Mouse (Mus musculus) midbrain, embryonic 12.5 days (tissue): ENCODE measurements around the gene Lpin3. TPM values are rescaled to one million over a fixed set of nuclear protein-coding genes. Genes with fewer than 3 reads are reported as not detected.
A peak's percentile ranks its signal among the peaks of the same experiment; 100 is the strongest.

Source experiments
- ATAC-seq: fragments of 200-750 bp; cut with Nextera tagmentation; 2 replicates; pipeline ENCODE4 v1.8.0; 2017; ENCODE audit warnings: low read depth, moderate TSS enrichment, moderate library complexity; ENCODE audit not compliant: low FRiP score
- H3K27ac ChIP-seq: fragments of 300-500 bp; sonication (generic); replicated peaks from 2 replicates; pipeline ENCODE4 v1.5.1; 2016; ENCODE audit warnings: mild to moderate bottlenecking
- H3K27me3 ChIP-seq: fragments of 300-500 bp; sonication (generic); 2 replicates; pipeline ENCODE4 v1.6.1; 2016; ENCODE audit warnings: mild to moderate bottlenecking
- H3K36me3 ChIP-seq: fragments of 300-500 bp; sonication (generic); 2 replicates; pipeline ENCODE4 v1.6.1; 2016
- H3K4me1 ChIP-seq: fragments of 300-500 bp; sonication (generic); 2 replicates; pipeline ENCODE4 v1.6.1; 2016
- H3K4me2 ChIP-seq: fragments of 300-500 bp; sonication (generic); replicated peaks from 2 replicates; pipeline ENCODE4 v1.6.1; 2016; ENCODE audit warnings: mild to moderate bottlenecking, moderate library complexity
- H3K4me3 ChIP-seq: fragments of 300-500 bp; sonication (generic); 2 replicates; pipeline ENCODE4 v1.5.1; 2016; ENCODE audit warnings: mild to moderate bottlenecking
- H3K9ac ChIP-seq: fragments of 300-500 bp; sonication (generic); replicated peaks from 2 replicates; pipeline ENCODE4 v1.6.1; 2016; ENCODE audit warnings: mild to moderate bottlenecking, moderate library complexity
- H3K9me3 ChIP-seq: fragments of 300-500 bp; sonication (generic); 2 replicates; pipeline ENCODE4 v1.6.1; 2016; ENCODE audit warnings: mild to moderate bottlenecking
- WGBS: fragments of 180-500 bp; shearing (Covaris S2); methylation state at CpG from one replicate; pipeline ENCODE4 v1.1.7; 2016; 5-methylcytosine and 5-hydroxymethylcytosine counted together
- polyA plus RNA-seq: library from polyadenylated mRNA; unstranded; fragments of >200 nt; fragmentation: Nextera tagmentation; extraction: Ambion mirVana; gene quantifications from 2 replicates; pipeline ENCODE4 v1.2.1, GENCODE M21; 2016

Lpin3 gene
- polyA plus RNA-seq, 1 experiment from 2014 or later, result 0.32 TPM

GRCm38 (mm10) chr2:160916714-160917113 lies 36.2 kb downstream of the Lpin3 start:
- 74% methylated on average over 8 of the region's 8 CpGs for WGBS
- no peak for ATAC-seq
- Histone ChIP-seq H3K4me3 (no peak overlapping the region), H3K4me2 (no peak overlapping the region), H3K36me3 (no peaks in the 10 kb centered on the region), H3K9ac (no peak overlapping the region), H3K27me3 (peaks cover 47% of the 10 kb centered on the region), H3K4me1 (peaks cover 29% of the 10 kb centered on the region), H3K27ac (no peak overlapping the region), H3K9me3 (no peaks in the 10 kb centered on the region)

DNA sequence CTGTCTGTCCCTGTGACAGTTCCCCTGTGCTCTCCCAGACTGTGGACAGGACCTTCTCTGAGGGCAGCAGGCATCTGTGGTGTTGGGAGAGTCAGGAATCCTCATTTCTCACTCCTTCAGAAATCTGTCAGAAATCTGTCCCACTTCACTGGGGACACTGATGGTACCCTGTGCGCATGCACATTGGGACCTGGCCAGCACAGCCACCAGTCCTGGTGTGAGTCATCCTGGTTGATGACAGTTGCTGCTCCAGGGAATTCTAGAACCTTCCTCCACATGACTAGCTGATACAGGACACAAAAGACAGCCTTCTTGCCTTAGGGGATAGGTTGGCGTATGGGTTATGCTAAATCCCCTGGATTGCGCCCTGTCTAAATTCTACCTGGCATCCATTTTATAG lies 36.8 kb downstream of the Lpin3 start:
- peaks cover 23% of the 10 kb centered on the region for H3K4me1 ChIP-seq
- 88% methylated on average over 3 of the region's 3 CpGs for WGBS
- H3K4me2 ChIP-seq, result no peak overlapping the region
- H3K9me3 ChIP-seq, result no peaks in the 10 kb centered on the region
- no peak overlapping the region for H3K4me3 ChIP-seq
- H3K36me3 ChIP-seq, result no peaks in the 10 kb centered on the region
- H3K27ac ChIP-seq, result no peak overlapping the region
- no peak overlapping the region for H3K9ac ChIP-seq
- H3K27me3 ChIP-seq, result peaks cover 41% of the 10 kb centered on the region
- no peak for ATAC-seq

DNA sequence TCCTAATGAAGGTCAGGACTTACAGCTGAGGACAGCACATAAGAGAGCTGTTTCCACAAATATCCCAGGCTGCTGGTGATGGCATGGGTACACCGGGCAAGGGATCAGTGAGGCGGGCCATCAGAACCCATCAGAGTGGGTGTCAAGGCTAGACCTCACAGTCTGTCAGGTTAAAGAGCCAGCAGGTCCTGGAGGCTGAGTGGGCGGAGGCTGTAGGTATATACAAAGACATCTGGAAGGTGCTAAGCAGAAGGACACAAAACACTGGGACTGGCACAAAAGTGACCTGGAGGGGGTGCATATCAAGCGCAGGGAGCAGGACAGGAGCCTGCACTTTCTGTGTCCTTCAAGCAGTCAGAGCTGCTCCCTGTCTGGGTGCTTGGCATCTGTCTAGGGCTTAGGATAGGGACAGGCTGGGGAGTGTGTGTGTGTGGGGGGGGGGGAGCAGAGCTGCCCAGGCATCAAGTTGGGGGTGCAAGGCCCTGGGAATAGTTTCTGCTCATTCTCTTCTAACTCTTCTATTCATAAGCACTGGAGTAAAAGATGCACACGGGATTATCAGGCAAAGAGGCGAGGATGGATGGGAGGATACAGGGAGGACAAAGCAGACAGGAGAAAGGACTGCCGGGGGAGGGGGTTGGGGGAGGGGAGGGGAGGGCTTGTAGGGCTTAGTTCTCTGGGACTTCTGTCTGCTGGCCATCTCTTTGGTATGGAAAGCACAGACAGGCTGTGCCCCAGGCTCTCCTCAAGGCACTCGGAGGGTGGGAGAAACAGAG lies 37.9 kb downstream of the Lpin3 start:
- Histone ChIP-seq H3K4me1 (peaks cover 21% of the 10 kb centered on the region), H3K4me3 (no peak overlapping the region), H3K36me3 (no peaks in the 10 kb centered on the region), H3K9me3 (no peaks in the 10 kb centered on the region), H3K9ac (no peak overlapping the region), H3K4me2 (no peak overlapping the region), H3K27ac (0 out of 2 replicates have a peak overlapping the region, but pooled peaks have one; percentile 46), H3K27me3 (peaks cover 31% of the 10 kb centered on the region)
- 40% methylated on average over 8 of the region's 8 CpGs for WGBS
- peak; percentile 61 for ATAC-seq

GRCm38 (mm10) chr2:160918930-160919215 lies 38.4 kb downstream of the Lpin3 start:
- Histone ChIP-seq H3K27me3 (peaks cover 25% of the 10 kb centered on the region), H3K27ac (no peak overlapping the region)
- ATAC-seq, result no peak

DNA sequence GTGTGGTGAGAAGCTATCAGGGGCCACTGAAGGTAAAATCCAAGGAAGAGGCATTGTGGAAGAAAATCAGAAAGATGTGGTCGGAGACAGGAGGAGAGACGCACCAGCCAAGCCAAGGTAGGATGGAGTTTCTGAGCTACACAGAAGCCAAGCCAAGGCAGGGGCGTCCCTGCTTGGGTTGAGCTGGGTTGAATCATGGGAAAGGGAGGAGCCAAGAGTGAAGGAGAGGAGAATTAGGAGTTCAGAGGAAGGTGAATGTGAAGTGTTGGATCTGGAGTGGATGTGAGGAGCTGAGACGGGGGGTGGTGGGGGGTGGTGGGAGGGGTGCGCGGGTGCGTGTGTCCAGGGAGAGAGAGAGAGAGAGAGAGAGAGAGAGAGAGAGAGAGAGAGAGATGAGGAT lies 40.8 kb downstream of the Lpin3 start:
- Histone ChIP-seq H3K4me3 (no peak overlapping the region), H3K27ac (no peak overlapping the region), H3K27me3 (peaks cover 4% of the 10 kb centered on the region; the same call in 1 of the 2 replicates), H3K4me2 (no peak overlapping the region), H3K36me3 (no peaks in the 10 kb centered on the region), H3K9ac (no peak overlapping the region), H3K9me3 (no peaks in the 10 kb centered on the region), H3K4me1 (peaks cover 21% of the 10 kb centered on the region)
- 79% methylated on average over 7 of the region's 7 CpGs for WGBS
- ATAC-seq, result no peak

More at GRCm38 (mm10) chr2:160918930-160919215, 38.4 kb downstream of the Lpin3 start:
- Histone ChIP-seq H3K9me3 (no peaks in the 10 kb centered on the region), H3K4me1 (peaks cover 21% of the 10 kb centered on the region), H3K36me3 (no peaks in the 10 kb centered on the region), H3K4me2 (no peak overlapping the region), H3K4me3 (no peak overlapping the region), H3K9ac (no peak overlapping the region)
- 67% methylated on average over 2 of the region's 2 CpGs for WGBS

DNA sequence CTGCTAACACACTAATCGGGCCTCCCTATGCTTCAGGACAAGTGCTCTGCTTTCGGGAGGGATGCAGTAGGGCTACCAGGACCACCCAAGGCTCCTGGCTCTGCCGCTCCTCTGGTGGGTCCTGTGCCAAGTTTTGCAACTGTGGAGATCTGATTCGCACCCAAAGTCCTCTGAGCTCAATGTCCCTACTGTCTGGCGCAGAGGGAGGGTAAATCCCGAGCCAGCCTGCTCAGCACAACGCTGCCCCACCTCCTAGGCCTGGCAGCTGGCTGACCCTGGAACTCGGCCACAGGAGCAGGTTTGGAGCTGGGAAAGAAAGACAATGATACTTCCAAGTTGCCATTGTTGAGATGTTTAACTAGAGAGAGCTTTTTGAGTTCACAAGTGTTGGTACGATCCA lies 44.7 kb downstream of the Lpin3 start:
- H3K4me3 ChIP-seq, result no peak overlapping the region
- WGBS, result 75% methylated on average over 9 of the region's 9 CpGs
- H3K9ac ChIP-seq, result no peak overlapping the region
- H3K4me2 ChIP-seq, result no peak overlapping the region
- no peaks in the 10 kb centered on the region for H3K27me3 ChIP-seq
- no peaks in the 10 kb centered on the region for H3K4me1 ChIP-seq
- H3K9me3 ChIP-seq, result no peaks in the 10 kb centered on the region
- ATAC-seq, result no peak
- no peak overlapping the region for H3K27ac ChIP-seq
- H3K36me3 ChIP-seq, result no peaks in the 10 kb centered on the region

DNA sequence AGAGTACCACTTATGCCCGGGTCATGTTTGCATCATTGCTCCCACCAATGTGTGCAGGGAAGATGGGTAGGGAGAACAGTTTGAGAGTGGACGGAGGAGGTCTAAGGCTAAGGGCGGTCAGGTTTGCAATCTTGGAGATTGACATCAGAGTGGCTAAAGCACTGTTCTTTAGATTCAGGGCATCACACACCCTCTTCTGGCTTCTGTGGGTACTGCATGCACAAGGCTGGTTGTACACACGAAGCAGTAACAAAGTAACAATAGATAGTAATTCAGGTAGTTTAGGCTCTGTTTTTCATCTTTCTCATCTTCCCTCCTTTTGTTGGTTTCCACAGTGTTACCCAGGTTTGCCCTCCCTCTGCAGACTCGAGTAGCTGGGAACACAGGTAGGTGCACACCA lies 50.9 kb downstream of the Lpin3 start:
- no peak overlapping the region for H3K4me3 ChIP-seq
- no peak overlapping the region for H3K27ac ChIP-seq
- H3K27me3 ChIP-seq, result no peaks in the 10 kb centered on the region
- H3K4me2 ChIP-seq, result no peak overlapping the region
- no peak overlapping the region for H3K9ac ChIP-seq
- WGBS, result 95% methylated on average over 5 of the region's 5 CpGs
- no peaks in the 10 kb centered on the region for H3K9me3 ChIP-seq
- ATAC-seq, result no peak
- no peaks in the 10 kb centered on the region for H3K4me1 ChIP-seq
- no peaks in the 10 kb centered on the region for H3K36me3 ChIP-seq

- Histone ChIP-seq H3K36me3 (no peaks in the 10 kb centered on the region), H3K4me2 (no peak overlapping the region), H3K4me3 (no peak overlapping the region), H3K4me1 (no peaks in the 10 kb centered on the region), H3K27me3 (no peaks in the 10 kb centered on the region), H3K9me3 (no peaks in the 10 kb centered on the region), H3K9ac (no peak overlapping the region), H3K27ac (no peak overlapping the region)
- WGBS, result 77% methylated on average over 8 of the region's 8 CpGs
- ATAC-seq, result no peak
These were observed 51.9 kb downstream of the Lpin3 start for GRCm38 (mm10) chr2:160932325-160932724.

- H3K4me2 ChIP-seq, result no peak overlapping the region
- no peak overlapping the region for H3K27ac ChIP-seq
- no peaks in the 10 kb centered on the region for H3K36me3 ChIP-seq
- H3K9me3 ChIP-seq, result no peaks in the 10 kb centered on the region
- H3K27me3 ChIP-seq, result no peaks in the 10 kb centered on the region
- H3K9ac ChIP-seq, result no peak overlapping the region
- H3K4me3 ChIP-seq, result no peak overlapping the region
- WGBS, result 73% methylated on average over 3 of the region's 3 CpGs
- ATAC-seq, result no peak
- no peaks in the 10 kb centered on the region for H3K4me1 ChIP-seq
These were observed 52.5 kb downstream of the Lpin3 start for GRCm38 (mm10) chr2:160932981-160933380.

DNA sequence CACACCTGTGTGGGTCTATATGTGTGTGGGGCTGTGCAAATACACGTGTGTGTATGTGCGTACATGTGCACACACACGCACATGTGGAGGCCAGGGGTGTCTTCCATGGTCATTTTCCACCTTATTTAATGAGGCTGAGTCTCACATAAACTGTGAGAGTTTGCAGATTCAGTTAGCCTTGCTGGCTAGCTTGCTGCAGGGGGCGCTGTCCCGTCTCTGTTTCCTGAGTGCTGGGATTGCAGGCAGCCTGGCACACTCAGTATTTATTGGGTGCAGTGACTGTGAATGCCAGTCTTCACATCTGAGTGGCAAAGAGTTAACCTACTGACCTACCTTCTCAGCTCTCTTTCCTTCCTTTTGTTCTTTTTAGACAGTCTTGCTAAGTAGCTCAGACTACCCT lies 53.4 kb downstream of the Lpin3 start:
- 70% methylated on average over 5 of the region's 5 CpGs for WGBS
- Histone ChIP-seq H3K27ac (no peak overlapping the region), H3K36me3 (no peaks in the 10 kb centered on the region), H3K4me3 (no peak overlapping the region), H3K27me3 (no peaks in the 10 kb centered on the region), H3K4me1 (no peaks in the 10 kb centered on the region), H3K9ac (no peak overlapping the region), H3K9me3 (no peaks in the 10 kb centered on the region), H3K4me2 (no peak overlapping the region)
- no peak for ATAC-seq

DNA sequence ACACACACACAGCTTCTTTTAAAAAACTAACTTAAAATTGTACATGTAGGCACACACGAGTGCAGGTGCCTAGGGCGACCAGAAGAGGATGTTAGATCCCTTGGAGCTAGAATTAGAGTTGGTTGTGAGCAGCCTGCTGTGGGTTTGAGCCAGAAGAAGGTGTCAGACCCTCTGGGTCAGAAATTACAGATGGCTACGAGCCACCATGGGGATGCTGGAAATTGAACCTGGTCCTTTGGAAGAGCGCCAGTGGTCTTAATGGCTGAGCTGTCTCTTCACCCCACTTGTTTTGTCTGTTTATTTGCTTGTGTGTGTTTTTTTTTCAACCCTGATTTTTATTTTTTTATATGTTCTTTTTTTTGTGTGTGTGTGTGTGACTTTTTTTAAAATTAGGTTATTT lies 54.0 kb downstream of the Lpin3 start:
- 83% methylated on average over 4 of the region's 4 CpGs for WGBS
- Histone ChIP-seq H3K9ac (no peak overlapping the region), H3K27ac (no peak overlapping the region), H3K27me3 (no peaks in the 10 kb centered on the region), H3K4me2 (no peak overlapping the region), H3K4me1 (no peaks in the 10 kb centered on the region), H3K4me3 (no peak overlapping the region), H3K36me3 (no peaks in the 10 kb centered on the region), H3K9me3 (no peaks in the 10 kb centered on the region)
- no peak for ATAC-seq

DNA sequence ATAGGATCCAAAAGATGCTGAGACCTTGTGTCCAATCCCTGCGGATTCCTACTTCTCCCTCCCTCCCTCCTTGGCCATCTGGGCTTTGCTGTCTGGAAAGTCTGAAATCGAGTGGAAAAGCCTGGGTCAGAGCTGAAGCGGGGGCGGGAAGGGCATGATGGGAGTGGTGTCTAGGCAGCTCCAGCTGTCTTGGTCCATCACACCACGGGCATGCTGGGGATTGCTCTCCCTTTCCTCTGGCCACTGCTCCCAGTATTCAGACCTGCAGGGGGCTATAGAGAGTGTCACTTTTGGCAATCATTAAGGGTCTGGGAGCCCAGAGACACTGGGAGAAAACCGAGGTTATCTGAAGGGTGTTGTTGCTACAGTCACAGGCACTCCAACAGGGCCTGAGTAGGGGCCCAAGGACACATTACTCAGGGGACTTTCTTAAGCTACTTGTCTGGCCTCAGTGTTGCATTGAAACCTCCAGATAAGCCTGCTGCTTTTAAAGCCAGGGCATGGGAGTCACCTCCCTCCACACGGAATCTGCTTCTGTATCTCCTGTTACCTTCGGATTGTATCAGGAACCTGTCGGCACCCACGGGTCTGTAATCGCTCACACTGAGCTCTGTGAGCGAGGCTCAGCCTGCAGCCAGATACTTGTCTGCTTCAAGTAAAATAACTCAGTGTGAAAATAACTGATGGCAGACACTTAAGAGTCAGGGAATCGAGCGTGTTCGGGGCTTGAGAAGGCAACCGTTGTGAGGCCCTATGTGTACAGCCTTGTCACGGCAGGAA lies 60.6 kb downstream of the Lpin3 start:
- 74% methylated on average over 17 of the region's 17 CpGs for WGBS
- H3K4me1 ChIP-seq, result no peaks in the 10 kb centered on the region
- H3K9me3 ChIP-seq, result no peaks in the 10 kb centered on the region
- no peak overlapping the region for H3K4me3 ChIP-seq
- no peak overlapping the region for H3K27ac ChIP-seq
- no peaks in the 10 kb centered on the region for H3K27me3 ChIP-seq
- H3K36me3 ChIP-seq, result peaks cover 3% of the 10 kb centered on the region; the same call in 1 of the 2 replicates
- no peak overlapping the region for H3K9ac ChIP-seq
- H3K4me2 ChIP-seq, result no peak overlapping the region
- ATAC-seq, result no peak
